Mouse (Mus musculus): ENCODE measurements around the gene Macrod2. TPM values are rescaled to one million over a fixed set of nuclear protein-coding genes. Genes with fewer than 3 reads are reported as not detected.

Macrod2 gene
- polyA plus RNA-seq, 1 experiment from 2014 or later, result 34.8 TPM

GRCm38 (mm10) chr2:142434731-142435130 lies 2039.6 kb downstream of the Macrod2 start:
- ATAC-seq (replicated peaks; ENCODE audit: low FRiP score), result peak; percentile 78
- no peak overlapping the region for H3K4me2 ChIP-seq
- 70% methylated on average over 4 of the region's 4 CpGs for WGBS

GRCm38 (mm10) chr2:142437606-142438461 lies 2042.7 kb downstream of the Macrod2 start:
- H3K36me3 ChIP-seq, result no peaks in the 10 kb centered on the region
- no peaks in the 10 kb centered on the region for H3K4me1 ChIP-seq
- H3K4me3 ChIP-seq (replicated peaks), result no peak overlapping the region
- H3K27ac ChIP-seq, result no peak overlapping the region
- H3K9me3 ChIP-seq (replicated peaks), result no peaks in the 10 kb centered on the region
- WGBS, result 77% methylated on average over 6 of the region's 6 CpGs
- no peaks in the 10 kb centered on the region for H3K27me3 ChIP-seq
- no peak for ATAC-seq (replicated peaks; ENCODE audit: low FRiP score)
- no peak overlapping the region for H3K9ac ChIP-seq
- no peak overlapping the region for H3K4me2 ChIP-seq

More at GRCm38 (mm10) chr2:142434731-142435130, 2039.6 kb downstream of the Macrod2 start:
- H3K27me3 ChIP-seq, result no peaks in the 10 kb centered on the region
- H3K27ac ChIP-seq, result no peak overlapping the region
- H3K9ac ChIP-seq, result no peak overlapping the region
- no peak overlapping the region for H3K4me3 ChIP-seq (replicated peaks)
- H3K9me3 ChIP-seq (replicated peaks), result no peaks in the 10 kb centered on the region
- no peaks in the 10 kb centered on the region for H3K36me3 ChIP-seq
- H3K4me1 ChIP-seq, result no peaks in the 10 kb centered on the region

Other genes starting within 250 kb of the Macrod2 start
- not detected in 2 replicates for gene Gm17374, start 243.3 kb upstream of the Macrod2 start, polyA plus RNA-seq (2015; fragmentation: Nextera tagmentation; extraction: Ambion mirVana)
- gene Esf1, start 224.7 kb upstream of the Macrod2 start, polyA plus RNA-seq (2015; fragmentation: Nextera tagmentation; extraction: Ambion mirVana), result 29.0 and 31.7 TPM in 2 replicates
- gene Ndufaf5, start 224.7 kb upstream of the Macrod2 start, polyA plus RNA-seq (2015; fragmentation: Nextera tagmentation; extraction: Ambion mirVana), result 25.5 and 28.2 TPM in 2 replicates
- not detected in 2 replicates for gene Sel1l2, start 5.6 kb upstream of the Macrod2 start, polyA plus RNA-seq (2015; fragmentation: Nextera tagmentation; extraction: Ambion mirVana)

Data from kidney, embryonic 15.5 days (tissue).